Mouse (Mus musculus) monocyte, adult 5-6 weeks (primary cell): ENCODE data around the gene Gm17428. TPM values are rescaled to one million over a fixed set of nuclear protein-coding genes. Genes with fewer than 3 reads are reported as not detected.

Experiments used
- ATAC-seq: fragments of 153-309, 156-312 bp; replicated peaks from 2 replicates; pipeline ENCODE4 v1.8.0; 2017; ENCODE audit warnings: mild to moderate bottlenecking; ENCODE audit not compliant: low TSS enrichment, insufficient number of reproducible peaks, severe bottlenecking, poor library complexity, low FRiP score
- total RNA-seq: library from RNA; stranded (forward); fragments of 200-1000, 200-491, 200-594 nt; gene quantifications from 3 replicates; pipeline ENCODE4 v1.2.3, GENCODE M21; 2017

The Gm17428 gene
- total RNA-seq, 1 experiment from 2014 or later: not detected

DNA sequence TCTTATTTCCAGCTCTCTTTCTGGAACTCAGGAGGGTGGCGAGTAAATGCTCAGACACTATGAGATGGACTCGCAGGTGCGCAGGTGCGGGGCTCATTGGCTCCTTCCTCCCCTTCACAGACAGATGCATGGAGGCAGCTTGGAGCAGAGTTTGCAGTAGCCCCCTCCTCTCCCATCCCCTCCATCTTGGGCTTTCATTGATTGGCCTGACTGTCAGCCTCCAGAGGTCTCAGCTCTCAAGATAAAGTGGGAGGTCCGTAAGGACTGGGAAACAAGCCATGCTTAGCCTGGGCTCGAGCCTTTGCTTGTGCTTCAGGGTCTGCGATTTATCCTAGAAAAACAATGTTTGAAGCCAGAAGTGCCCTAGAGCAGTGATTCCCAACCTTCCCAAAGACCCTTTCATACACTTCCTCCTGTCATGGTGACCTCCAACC, 26.0 kb downstream of the Gm17428 start:
- no peak for ATAC-seq

DNA sequence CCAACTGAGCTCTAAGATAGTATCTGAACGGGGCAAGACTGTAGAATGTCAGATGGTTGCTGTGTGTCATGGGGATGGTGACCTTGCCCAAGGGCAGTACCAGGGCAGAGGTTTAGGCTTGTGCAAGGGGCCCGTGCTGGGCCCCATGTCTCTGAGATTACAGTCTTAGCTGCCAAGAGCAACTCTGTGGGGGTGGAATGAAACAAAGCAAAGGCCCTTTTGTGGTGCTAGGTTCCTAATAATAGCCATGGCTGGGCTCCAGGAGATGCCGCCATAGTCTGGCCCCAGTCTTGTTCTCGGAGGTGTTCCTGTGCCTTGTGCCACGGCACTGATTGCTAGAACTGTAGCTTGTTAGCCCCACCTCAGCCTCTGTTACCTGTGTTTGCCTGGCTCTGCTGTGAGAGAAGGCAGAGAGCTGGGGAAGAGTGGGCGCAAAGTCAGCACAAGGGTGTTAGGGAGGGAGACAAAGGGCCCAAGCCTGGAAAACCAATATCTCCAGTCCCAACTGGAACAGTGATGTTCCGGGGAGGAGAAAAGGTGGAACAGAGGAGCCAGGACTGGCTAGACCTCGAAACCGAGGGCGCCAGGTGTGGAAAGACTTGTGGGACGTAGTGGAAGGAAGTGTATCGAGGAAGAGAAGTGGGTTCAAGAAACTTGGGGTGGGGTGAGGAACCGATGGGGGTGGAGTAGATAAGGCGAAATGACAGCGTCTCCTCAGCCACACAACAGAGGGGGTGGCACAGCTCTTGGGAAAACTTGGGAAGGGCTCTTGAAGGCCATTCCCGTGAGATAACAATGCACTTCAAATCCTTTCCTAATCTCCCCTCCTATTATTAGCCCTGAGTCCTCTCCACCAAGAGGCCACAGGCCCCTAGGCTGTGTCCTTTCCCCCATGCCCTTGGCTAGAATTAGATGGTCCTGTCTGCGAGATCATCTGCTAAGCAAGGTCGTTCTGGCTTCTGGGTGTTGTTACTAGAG, 27.4 kb downstream of the Gm17428 start:
- ATAC-seq: no peak

DNA sequence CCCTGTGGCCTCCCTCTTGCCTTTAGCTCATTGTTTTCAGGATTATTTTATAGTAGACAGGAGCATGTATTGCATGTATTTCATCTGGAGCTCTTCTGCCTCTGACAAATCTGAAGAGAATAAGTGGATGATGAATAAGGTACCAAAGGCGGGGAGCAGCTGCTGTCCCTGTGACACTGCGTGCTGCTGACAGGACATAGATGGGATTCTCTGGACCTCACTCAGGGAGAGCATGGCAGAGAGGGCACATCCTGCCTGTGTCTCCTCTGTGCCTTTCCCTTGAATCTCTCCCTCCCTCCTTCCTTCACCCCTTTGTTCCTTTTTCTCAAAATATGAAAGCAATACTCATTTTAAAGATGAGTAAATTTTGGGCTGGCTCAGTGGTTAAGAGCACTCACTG, 28.8 kb downstream of the Gm17428 start:
- ATAC-seq: no peak

DNA sequence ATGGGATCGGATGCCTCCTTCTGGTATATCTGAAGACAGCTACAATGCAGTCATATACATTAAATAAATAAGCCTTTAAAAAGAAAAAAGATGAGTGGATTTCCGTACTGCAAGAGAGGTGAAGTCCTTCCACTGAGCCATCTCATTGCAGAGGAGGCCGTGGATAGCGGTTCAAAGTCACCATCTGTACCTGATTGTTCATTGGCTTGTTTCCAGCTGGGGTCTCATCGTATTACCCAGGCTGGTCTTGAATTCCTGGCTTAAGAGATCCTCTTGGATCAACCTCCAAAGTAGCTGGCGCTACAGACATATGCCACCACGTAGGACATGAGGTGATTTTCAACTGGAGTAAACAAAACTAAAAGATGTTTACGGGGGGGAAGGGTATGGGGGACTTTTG, 29.2 kb downstream of the Gm17428 start:
- no peak for ATAC-seq

DNA sequence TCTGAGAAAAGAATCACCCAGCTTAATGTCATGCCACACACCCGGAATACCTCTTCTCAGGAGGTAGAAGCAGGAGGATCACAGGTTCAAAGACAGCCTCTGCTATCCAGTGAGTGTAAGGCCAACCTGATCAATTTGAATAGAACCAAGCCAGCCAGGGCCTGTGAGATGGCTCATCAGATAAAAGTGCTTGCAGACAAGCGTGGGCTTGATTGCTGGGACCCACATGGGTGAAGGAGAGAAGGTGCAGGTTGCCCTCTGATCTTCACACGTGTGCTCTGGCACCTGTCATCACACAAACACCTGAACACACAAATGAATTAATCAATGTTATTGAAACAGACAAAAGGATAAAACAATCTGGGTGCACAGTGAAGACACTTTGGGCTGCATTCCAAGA, 29.8 kb downstream of the Gm17428 start:
- ATAC-seq: no peak

DNA sequence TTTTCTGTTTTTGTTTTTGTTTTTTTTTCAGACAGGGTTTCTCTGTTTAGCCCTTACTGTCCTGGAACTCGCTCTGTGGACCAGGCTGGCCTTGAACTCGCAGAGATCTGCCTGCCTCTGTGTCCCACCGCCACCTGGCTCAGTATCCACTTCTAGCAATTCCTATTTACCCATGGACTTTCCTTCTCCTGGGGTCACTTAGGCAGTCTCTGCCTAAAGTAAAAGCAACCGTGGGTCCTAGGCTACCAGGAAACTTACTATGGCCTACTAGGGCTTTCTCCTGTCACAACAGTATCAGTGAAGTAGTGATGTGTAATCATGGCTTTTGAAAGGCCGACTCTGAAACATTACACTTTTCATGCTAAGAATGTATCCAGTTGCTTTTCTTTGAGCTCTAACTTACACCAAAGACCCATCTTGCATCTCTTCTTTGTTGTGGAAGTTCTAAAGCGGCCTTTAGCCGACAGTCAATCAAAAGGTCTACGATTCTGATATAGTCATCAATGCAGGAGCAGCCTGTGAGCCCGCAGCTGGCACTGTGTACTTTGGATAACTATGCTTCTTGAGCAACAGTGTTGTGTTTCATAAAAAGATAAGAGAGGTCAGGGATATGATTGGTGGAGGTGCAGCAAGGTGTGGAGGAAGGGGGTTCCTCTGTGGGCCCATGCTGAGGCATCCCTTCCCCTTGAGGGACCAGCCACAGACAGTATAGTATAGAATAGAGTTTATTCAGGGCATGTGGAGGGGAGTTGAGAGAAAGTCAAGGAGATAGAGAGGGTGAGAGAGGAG, 30.6 kb downstream of the Gm17428 start:
- ATAC-seq: no peak

DNA sequence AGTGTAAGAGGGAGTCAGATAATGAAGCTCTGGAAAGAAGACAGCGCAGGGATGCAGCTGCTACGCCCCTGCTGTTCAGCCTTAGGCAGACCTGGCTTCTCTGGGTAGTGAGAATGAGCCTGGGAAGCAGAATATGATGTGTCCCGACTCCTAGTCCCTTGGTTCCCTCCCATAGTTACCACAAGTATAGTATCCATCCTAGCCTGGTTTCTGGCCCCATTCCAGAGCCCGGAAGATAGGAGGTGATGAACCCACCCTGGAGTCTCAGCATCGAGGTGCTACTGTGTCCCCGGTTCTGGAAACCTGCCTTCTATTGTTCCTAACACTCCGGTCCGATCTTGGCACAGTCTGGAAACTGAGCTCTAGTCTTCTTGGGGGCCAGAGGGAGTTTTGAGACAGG, 31.7 kb downstream of the Gm17428 start:
- no peak for ATAC-seq

DNA sequence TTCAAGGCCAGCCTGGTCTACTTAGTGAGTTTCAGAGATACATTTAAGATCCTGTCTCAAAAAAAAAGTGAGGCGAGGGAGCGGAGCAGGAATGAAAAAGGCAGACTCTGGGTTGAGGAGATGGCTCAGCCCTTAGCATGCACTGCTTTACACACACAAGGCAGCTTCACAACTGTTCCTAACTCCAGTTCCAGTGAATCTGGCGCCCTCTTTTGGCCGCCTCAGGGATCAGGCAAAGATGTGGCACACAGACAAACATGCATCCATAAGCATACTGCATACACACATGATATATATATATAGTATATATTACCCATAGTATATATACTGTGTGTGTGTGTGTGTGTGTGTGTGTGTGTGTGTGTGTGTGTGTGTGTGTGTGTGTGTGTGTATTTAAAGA, 34.4 kb downstream of the Gm17428 start:
- no peak for ATAC-seq

DNA sequence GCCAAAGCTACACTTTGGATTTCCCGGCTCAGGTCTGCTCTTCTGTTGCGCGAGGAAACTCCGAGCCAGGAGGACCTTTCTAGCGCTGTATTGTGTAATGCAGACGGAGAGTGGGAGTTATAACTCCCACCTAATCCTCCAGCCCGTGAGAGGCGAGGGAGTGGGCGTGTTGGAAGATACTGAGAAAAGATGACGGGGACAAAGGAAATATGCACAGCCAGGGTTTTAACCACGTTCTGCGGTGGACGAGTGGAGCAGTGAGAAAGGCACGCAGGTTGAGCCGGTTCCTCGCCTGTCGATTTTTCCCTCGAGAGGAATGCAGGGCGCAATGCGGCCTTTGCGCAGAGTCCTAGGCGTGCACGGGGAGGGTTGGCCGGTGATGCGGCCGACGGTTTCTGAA, 37.9 kb downstream of the Gm17428 start:
- ATAC-seq: peak; percentile 14; the same call in 1 of the 2 replicates

DNA sequence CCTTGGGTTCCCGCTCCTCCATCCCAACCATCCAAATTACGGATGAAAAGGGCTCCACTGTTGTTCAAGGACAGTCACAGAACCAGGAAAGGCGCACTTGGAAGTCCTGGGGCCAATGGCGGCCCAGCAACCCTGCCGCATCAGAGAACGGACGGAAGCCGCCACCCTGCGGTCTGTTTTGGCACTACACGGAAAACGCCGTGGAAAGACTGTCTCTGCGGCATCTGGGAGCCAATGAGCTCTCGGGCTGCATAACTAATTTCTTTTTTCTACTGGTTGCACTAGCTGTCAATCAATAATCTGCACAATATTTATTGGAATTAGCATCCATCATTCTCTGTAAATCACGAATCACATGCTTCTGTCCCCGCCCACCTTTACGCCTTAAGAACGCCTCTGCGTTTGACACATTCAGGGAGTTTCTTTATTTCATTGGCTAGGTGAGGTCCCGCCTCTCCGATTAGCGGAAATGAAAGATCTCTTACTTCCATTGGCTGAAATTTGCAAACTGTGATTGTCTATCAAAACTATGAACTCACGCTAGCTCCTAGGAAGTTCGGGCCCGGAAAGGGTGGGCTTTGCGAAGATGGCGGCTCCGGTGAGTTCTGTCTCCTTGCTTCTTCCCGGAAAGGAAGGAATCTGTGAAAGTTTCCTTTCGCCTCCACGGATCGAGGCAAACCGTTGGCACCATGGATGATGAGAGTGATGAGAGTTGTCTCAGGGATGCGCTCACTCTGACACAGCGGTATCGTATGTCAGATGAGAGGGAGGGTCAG, 38.4 kb downstream of the Gm17428 start, which contains the start of gene Ngdn:
TSS of gene Ngdn (plus strand) at position 464 of the 776 bp plus-strand sequence.
- ATAC-seq: peak; percentile 97

DNA sequence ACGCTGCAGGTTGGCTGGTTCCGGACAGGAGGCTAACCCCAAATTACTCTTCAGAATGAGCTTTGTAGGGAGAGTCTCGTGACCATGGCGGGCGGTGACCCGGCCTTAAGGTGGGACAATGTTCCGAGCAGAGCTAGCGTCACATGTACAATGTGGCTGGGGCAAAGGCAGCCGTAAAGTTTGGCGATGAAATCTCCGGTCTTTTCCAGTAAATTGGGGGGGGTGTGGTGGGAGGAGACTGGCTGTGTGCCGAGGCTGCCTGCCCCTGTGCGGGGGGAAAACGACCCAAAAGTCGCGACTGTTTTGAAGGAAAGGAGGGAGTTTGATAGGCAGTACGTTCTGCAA, 39.0 kb downstream of the Gm17428 start:
- ATAC-seq: peak; percentile 8

DNA sequence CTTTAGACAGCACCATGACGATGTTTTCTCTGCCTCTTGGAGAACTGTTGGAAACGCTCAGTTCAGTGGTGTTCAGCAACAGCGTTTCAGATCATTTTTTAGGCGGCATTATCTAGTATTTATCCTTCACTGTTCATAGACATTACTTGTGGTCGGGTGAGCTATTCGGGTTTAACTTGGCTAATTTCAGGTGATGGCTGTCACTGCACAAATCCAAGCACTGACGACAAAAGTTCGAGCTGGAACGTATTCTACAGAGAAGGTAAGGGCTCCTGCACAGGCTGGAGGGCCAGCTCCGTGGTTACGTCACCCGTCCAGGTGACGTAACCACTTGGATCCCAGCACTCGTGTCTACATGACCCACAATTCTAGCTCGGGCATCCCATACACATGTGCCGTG, 40.1 kb downstream of the Gm17428 start:
- no peak for ATAC-seq

DNA sequence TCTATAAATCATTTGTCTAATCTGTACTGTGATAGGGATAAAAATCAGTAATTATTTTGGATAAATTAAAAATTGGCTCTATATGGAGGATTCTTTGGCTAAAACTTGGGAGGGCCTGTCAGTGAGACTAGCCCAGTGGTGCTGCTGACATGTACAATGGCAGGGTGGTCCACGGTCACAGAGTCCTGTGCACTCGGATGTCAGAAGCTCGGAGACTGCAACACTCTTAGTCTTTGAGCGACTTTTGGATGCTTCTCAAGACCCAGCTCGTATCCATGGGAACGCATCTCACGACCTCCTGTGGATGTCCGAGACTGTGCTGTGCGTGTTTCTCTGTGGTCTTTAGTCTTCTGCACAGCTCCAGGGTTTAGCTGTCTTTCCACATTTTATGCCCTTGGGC, 43.7 kb downstream of the Gm17428 start:
- no peak for ATAC-seq

DNA sequence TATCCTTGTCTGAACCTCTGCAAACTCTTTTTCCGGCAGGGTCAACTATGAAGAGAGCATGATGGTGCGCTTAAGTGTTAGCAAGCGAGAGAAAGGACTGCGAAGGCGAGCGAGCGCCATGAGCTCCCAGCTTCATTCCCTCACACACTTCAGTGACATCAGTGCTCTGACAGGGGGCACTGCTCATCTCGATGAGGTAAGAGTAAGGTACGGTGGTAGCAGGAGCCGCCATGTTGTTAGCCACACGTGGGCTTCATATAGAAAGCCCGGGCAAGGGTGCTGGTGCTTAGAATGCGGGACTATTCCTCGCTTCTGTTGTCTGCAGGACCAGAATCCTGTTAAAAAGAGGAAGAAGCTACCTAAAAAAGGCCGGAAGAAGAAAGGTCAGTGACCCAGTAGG, 46.3 kb downstream of the Gm17428 start:
- no peak for ATAC-seq

DNA sequence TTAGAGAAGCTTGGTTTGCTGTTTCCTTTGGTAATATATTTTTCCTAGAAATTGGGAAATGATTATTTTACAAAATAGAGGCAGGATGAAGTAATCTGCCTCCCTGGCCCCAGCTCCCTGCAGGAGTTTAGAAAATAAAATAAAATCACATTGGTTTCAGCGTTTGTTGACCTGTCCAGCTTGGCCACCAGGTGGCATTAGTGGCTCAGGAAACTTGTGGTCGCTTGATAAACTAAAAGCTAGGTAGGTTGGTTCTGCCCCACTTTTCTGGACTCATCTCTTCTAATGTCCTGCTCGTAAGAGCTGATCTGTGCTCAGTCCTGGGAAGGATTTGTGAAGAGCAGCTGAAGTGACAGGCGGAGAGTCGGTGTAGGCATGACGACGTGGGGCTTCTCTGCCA, 47.5 kb downstream of the Gm17428 start:
- ATAC-seq: no peak

DNA sequence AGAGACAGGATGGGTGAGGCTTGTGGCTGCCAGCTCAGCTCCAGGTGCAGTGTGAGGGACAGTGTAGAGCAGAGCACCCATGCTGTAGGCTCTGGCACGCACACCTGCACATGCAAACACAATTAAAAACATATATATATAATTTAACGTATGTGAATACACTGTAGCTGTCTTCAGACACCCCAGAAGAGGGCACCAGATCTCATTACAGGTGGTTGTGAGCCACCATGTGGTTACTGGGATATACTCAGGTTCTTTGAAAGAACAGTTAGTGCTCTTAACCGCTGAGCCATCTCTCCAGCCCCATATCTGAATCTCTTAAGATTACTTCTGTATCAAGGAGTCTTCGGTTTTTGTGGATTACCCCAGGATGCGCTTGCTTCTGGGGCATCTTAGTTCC, 48.8 kb downstream of the Gm17428 start:
- no peak for ATAC-seq
